Mouse (Mus musculus) activated CD4-positive, CD25-positive, alpha-beta regulatory T cell, adult 4 months (primary cell): ENCODE results near the gene Ccdc191. TPM values are rescaled to one million over a fixed set of nuclear protein-coding genes. Genes with fewer than 3 reads are reported as not detected.

Experiments
- ATAC-seq: one replicate; pipeline ENCODE4 v1.8.0; 2017
- polyA plus RNA-seq, 2 experiments: library from polyadenylated mRNA; unstranded; fragments of 100-300 nt; shearing (Covaris generic); gene quantifications; one replicate each; pipeline ENCODE4 v1.2.1; 2017

The Ccdc191 gene
- polyA plus RNA-seq, result 10 to 100 TPM; 10.3 to 11.6 TPM

DNA sequence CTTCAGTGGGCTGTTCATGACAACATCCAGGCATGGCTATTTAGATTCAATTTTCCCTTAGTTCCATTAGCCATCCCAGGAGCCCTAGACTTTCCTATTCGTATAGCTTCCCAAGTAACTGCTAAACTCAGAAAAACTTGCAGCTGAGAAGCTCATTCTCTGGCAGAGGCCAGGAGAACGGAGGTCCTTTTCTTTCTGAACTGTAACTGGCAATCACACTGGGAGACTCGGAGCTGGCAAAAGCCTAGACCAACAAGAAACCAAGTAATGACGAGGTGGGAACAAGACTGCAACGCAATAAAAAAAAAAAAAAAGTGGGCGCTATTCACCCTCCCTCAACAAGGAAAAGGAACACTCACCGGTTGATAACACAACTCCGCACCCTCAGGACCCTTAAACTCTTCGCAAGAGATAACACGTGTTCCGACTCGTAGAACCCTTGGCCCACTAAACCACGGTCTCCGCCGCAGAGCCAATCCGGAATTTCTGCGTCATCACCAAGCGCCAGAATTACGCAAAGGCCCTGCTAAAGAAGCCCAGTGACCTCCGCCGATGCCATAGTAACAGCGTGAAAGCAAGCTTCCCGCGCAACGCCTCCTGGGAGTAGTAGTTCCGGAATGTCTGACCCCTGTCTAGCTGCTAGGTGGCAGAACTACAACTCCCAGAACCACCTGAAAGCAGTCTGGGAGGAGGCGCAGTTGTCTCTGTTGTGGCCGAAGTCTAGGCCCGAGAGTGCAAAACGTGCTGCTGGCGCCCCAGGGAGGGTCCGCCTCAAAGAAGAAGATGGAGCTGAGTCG is at the start of gene Ccdc191:
TSS of gene Ccdc191 (plus strand) at position 593 of the 797 bp plus-strand sequence.
- ATAC-seq, result peak; percentile 99

DNA sequence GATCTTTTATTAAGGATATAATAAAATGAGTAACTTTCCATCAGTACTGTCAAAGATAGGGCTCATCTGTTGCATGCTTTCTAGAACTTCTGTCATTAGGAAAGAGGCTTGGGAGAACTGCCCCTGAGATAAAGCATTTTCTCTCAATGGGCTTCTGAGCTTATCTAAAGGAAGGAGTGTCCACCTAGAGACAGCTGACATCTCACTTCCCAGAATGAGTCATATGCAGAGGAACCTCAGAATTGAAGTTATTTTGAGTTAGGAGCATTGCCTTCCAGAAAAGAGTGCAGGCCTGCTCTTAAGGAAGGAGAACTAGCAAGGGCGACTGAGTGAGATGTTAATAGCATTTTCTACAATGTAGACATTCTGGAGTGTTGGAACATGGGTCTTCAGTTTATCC is 48.4 kb upstream of the Ccdc191 start:
- ATAC-seq, result no peak

DNA sequence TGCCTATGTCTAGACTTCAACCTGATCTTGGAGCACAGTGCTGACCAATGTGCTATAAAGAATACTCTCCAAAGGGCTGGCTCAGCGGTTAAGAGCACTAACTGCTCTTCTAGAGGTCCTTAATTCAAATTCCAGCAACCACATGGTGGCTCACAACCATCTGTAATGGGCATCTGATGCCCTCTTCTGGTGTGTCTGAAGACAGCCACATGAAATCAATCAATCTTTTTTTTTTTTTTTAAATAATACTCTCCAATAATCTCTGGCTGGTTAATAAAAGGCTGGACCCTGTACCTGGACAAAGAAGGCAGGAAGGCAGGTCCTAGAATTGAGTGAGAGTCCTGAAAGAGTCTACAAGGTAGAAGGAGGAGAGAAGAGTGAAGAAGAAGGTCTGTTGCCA is 39.8 kb upstream of the Ccdc191 start:
- no peak for ATAC-seq

DNA sequence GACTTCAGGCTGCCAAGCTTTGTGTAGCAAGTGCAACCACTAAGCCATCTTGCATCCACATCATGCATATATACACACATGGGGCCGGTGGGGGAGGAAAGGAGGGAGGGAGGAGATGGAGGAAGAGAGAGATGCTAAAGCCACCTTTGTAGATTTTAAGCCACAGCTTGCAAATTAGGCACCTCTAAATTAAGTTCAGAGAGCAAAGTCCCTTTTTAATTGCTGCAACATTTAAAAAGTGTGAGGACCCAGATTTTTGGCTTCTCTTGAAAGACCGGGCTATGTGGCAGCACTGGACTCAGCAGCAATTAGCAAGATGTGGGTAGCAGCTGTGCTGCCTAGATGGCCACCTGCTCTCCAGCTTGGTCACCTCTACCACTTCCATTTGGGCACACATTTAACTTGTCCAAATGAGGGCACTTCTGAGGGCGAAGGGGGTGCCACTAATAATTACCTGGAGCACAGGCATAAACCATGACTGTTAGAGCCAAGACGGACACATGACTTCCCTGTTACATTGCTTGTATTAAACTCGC is 30.6 kb upstream of the Ccdc191 start:
- no peak for ATAC-seq

GRCm38 (mm10) chr16:43860624-43861023 is 29.0 kb upstream of the Ccdc191 start:
- no peak for ATAC-seq

DNA sequence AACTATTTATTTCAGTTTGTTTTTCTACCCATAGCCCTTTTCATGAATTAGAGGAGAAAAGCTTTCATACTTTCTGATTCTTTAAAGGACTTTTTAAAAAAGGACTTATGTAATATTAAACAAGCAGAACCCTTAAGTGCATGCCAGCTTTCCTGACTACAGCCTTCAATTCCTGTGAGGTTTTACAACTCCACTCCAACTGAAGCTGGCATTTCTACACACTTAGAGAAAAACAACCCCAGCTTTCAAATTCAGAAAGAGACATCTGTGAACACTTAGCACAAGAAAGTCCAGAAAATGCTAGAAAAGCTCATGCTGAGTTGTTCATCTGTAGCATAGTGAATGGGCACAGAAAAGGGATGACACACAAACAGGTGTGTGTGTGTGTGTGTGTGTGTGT is 19.8 kb upstream of the Ccdc191 start:
- ATAC-seq, result no peak

DNA sequence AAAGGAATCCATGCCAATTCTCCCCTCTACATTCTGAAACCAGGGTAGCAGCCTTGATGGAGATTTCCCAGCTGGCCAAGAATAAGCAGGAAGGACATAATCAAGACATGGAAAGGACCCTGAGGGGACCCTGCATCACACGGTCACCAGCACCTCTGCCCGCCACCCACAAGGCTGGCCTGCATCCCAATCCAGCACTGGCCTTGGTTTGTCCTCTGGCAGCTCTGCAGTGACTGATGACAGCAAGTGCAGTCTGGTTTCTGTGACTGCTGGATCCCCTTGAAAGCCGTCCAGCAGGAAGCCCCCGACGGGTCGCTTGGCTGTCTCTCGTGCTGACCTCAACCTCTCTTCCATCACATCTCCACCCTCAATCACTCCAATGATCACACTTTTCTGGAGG is 18.2 kb upstream of the Ccdc191 start:
- ATAC-seq, result no peak

DNA sequence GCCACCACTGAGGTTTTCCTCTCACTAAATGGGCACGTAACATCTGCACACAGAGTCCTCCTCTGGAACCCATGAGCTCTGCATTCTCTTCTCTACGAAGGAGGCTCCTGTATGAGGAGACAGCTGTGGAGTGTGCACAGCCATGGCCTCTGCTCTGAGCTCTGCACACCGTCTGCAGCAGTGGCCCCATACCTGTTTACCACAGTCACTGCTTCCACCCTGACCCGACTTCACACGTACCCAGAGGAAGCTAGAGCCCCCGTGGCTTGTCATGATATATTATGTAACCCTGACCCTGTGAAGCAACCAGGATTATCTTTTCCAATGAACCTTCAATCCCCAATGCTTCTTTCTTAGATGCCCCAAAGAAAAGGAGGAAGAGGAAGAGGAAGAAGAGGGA is 9.8 kb upstream of the Ccdc191 start:
- no peak for ATAC-seq

- no peak for ATAC-seq
Measured at GRCm38 (mm10) chr16:43881636-43882035, 8.0 kb upstream of the Ccdc191 start.

GRCm38 (mm10) chr16:43882329-43882728 is 7.3 kb upstream of the Ccdc191 start:
- ATAC-seq, result peak; percentile 36

DNA sequence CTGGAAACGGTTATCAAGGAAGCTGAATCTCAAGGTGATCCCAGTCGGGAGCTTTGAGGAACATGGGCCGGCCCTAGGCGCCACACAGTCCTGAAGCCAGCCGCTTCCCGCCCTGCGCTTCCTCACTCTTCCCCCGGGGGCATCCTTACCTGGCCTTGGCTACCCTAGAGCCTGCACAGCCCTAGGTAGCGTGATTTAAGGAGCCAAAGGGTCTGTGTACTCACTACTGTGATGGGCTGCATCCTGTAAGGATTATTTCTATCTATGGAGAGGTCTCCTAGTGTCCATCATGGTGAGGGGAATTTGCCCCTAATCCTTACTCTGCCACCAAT is 371 bp downstream of the Ccdc191 start:
- peak; percentile 78 for ATAC-seq

DNA sequence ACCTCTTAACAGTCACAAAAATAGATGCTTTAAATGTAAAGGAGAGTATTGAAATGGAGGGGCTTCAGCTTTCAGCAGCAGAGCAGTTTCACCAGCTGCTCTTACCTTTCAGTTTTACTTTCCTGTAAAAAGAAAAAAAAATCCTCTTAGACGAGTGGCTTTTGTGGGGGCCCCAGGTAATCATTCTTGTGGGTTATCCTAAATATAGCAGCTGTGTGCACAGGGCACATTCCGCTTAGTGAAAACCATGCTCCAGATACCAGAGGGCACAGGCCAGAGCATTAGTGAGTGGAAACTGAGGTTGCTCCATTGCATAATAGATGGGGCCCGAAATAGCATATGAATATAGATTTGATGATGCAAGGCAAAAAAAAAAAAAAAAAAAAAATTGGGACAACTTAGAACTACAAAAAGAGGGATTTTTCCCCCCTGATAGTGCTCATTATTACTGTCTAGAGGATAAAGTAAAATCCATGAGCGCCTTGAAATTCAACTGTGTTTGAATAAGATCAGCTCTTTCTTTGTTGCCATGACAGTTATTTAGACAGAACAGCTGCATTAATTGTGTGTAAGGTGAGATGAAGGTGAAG is 1.2 kb downstream of the Ccdc191 start:
- ATAC-seq, result no peak

GRCm38 (mm10) chr16:43894501-43894900 is 4.9 kb downstream of the Ccdc191 start:
- ATAC-seq, result no peak

GRCm38 (mm10) chr16:43900138-43900537 is 10.5 kb downstream of the Ccdc191 start:
- no peak for ATAC-seq

- ATAC-seq, result peak; percentile 28
Measured at GRCm38 (mm10) chr16:43900571-43900970, 11.0 kb downstream of the Ccdc191 start.

GRCm38 (mm10) chr16:43908881-43909280 is 19.3 kb downstream of the Ccdc191 start:
- ATAC-seq, result no peak

- no peak for ATAC-seq
Measured at GRCm38 (mm10) chr16:43918867-43919266, 29.3 kb downstream of the Ccdc191 start.

- no peak for ATAC-seq
Measured at GRCm38 (mm10) chr16:43922024-43922423, 32.4 kb downstream of the Ccdc191 start.

DNA sequence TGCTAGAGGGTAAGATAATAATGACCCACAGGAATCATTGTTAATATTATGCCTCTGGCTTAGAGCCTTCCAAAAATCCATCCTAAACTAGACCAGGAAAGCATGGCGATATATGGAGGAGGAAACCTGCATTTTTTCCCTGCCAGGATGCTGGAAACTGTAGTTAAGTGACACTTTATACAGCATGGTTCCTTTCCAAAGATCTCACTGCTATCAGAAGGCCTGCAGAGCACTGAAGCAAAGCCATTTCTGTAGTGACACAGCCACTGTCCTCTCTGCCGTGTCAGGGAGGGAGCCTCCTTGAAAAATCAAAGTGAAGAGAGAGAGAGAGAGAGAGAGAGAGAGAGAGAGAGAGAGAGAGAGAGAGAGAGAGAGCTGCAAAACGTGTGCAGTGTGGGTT is 33.0 kb downstream of the Ccdc191 start:
- no peak for ATAC-seq

DNA sequence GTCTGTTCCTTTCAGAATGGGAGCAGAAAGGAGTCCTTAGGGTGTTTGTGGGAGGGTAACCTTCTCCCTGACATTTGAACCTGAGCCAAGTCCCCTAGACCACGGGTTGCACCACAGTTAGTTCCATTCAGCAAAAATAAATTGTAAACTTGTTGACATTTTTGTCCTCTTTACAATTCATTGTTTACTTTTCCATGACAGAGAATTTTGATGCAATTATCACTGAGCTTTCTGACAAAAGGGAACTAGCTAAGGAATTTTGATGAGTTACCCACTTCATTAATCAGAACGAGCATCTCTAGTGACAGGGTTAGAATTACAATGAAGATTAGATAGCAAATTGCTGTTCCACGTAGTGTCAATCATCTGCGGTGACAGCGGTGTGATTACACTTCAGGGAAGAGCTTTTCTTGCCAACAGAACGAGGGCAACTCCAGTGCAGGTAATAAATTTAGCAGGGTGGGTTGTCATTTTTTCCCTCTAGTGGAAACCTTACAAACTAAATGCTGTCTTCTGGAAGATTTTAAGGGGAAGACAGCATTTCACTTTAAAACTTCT is 35.5 kb downstream of the Ccdc191 start:
- ATAC-seq, result no peak

GRCm38 (mm10) chr16:43925846-43926245 is 36.2 kb downstream of the Ccdc191 start:
- no peak for ATAC-seq

DNA sequence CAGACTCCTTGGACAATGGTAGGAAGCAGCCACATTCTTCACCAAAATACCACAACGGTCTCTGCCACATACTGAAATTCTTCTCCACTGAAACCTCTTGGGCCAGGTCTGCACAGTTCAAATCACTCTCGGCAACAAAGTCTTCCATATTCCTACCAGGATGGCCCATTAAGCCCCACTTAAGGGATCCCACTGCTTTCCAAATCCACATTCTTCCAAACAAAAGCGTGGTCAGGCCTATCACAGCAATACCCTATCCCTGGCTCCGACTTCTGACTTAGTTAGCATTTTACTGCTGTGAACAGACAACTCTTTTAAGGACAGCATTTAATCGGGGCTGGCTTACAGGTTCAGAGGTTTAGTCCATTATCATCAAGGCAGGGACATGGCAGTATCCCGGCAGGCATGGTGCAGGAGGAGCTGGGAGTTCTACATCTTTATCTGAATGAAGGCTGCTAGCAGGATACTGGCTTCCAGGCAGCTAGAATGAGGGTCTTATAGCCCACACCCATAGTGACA is 36.8 kb downstream of the Ccdc191 start, which contains the start of gene Qtrt2:
TSS of gene Qtrt2 (minus strand) at position 469 of the 519 bp plus-strand sequence.
- no peak for ATAC-seq

- no peak for ATAC-seq
Measured at GRCm38 (mm10) chr16:43930577-43930976, 41.0 kb downstream of the Ccdc191 start.

GRCm38 (mm10) chr16:43931502-43931901 is 41.9 kb downstream of the Ccdc191 start:
- no peak for ATAC-seq
